Mouse (Mus musculus): ENCODE data around the gene Csrnp1.

DNA sequence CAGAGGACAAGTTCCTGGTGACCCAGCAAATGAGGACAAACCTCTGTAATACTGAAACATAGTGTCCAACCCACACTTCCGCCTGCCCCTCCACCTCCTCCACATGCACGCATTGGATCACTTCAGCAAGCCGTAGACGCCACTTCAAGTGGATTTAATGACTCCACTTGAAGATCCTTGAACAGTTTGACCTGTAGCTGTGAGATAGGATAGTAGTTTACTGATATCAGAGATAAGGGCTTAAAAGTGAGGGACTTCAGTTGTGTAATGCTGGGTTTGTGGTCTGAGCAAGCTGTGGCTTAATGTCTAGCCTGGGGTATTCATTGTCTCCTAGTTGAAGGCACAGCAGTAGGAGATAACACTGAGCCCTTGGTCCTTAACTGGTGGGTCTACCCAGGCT is 61.0 kb downstream of the Csrnp1 start:
- no peak for TF ChIP-seq CTCF (IDR thresholded peaks at IDR 0.05; ENCODE audit: insufficient read depth, low read depth, low read length)
- no peak for TF ChIP-seq POLR2A (IDR thresholded peaks at IDR 0.05; ENCODE audit: insufficient read depth, low read depth, low read length)
